Mouse (Mus musculus) midbrain, postnatal 0 days (tissue): ENCODE data around the gene Olfr309. TPM values are rescaled to one million over a fixed set of nuclear protein-coding genes. Genes with fewer than 3 reads are reported as not detected.
"Not testable (repeated sequence)": the region's sequence is repeated elsewhere in the genome, so short reads cannot be mapped to it uniquely, and the experiment has no call there.

Source experiments
- ATAC-seq: fragments of 200-750 bp; cut with Nextera tagmentation; 2 replicates; pipeline ENCODE4 v1.8.0; 2017; ENCODE audit warnings: moderate number of reproducible peaks, mild to moderate bottlenecking, moderate TSS enrichment, moderate library complexity; ENCODE audit not compliant: low FRiP score
- DNase-seq: peaks from one replicate; pipeline ENCODE4 v3.0.0-alpha.2; 2015; ENCODE audit warnings: low spot score
- H3K27ac ChIP-seq: fragments of 300-500 bp; sonication (generic); 2 replicates; pipeline ENCODE4 v1.5.1; 2014; ENCODE audit warnings: low read depth, mild to moderate bottlenecking, low read length, mixed read lengths
- H3K27me3 ChIP-seq: fragments of 300-500 bp; sonication (generic); 2 replicates; pipeline ENCODE4 v1.6.1; 2014; ENCODE audit warnings: low read length, control low read depth, mixed read lengths; ENCODE audit not compliant: insufficient read depth
- H3K36me3 ChIP-seq: fragments of 300-500 bp; sonication (generic); 2 replicates; pipeline ENCODE4 v1.6.1; 2014; ENCODE audit warnings: low read length, control low read depth, mixed read lengths; ENCODE audit not compliant: insufficient read depth
- H3K4me1 ChIP-seq: fragments of 300-500 bp; sonication (generic); 2 replicates; pipeline ENCODE4 v1.6.1; 2014; ENCODE audit warnings: mild to moderate bottlenecking, control low read depth, antibody characterized with exemption, low read length, mixed read lengths; ENCODE audit not compliant: insufficient read depth
- H3K4me2 ChIP-seq: fragments of 300-500 bp; sonication (generic); 2 replicates; pipeline ENCODE4 v1.6.1; 2014; ENCODE audit warnings: low read depth, mild to moderate bottlenecking, low read length, mixed read lengths; ENCODE audit not compliant: poor library complexity, severe bottlenecking
- H3K4me3 ChIP-seq: fragments of 300-500 bp; sonication (generic); 2 replicates; pipeline ENCODE4 v1.5.1; 2014; ENCODE audit warnings: low read depth, mild to moderate bottlenecking, low read length, moderate library complexity
- H3K9ac ChIP-seq: fragments of 300-500 bp; sonication (generic); replicated peaks from 2 replicates; pipeline ENCODE4 v1.6.1; 2014; ENCODE audit warnings: mild to moderate bottlenecking, low read length, moderate library complexity, mixed read lengths; ENCODE audit not compliant: poor library complexity, severe bottlenecking
- H3K9me3 ChIP-seq: fragments of 300-500 bp; sonication (generic); 2 replicates; pipeline ENCODE4 v1.6.1; 2016; ENCODE audit warnings: low read length, control low read depth
- CTCF ChIP-seq: IDR thresholded peaks from 2 replicates; pipeline ENCODE4 v1.5.1; 2016; ENCODE audit warnings: antibody characterized with exemption, mild to moderate bottlenecking
- WGBS: fragments of 180-500 bp; shearing (Covaris S2); extraction: QIAGEN DNeasy Blood & Tissue Kit; methylation state at CpG from one replicate; pipeline ENCODE4 v1.1.7; 2014; 5-methylcytosine and 5-hydroxymethylcytosine counted together
- polyA plus RNA-seq: library from polyadenylated mRNA; unstranded; fragments of >200 nt; fragmentation: Nextera tagmentation; extraction: Ambion mirVana; gene quantifications from 2 replicates; pipeline ENCODE4 v1.2.1, GENCODE M21; 2015
- total RNA-seq: library from RNA; depleted of rRNA; stranded (reverse); fragments of >200 nt; gene quantifications from 2 replicates; pipeline ENCODE4 v1.2.3, GENCODE M21; 2014; rRNA removed

Olfr309 gene
- total RNA-seq (not detected in 2 replicates), polyA plus RNA-seq (not detected in 2 replicates)

GRCm38 (mm10) chr7:86313608-86314007 lies at the start of gene Olfr309:
TSS of gene Olfr309 (minus strand) at chr7:86313708.
- 74% methylated on average over 2 of the region's 2 CpGs for WGBS
- ATAC-seq (no peak), DNase-seq (no peak)
- Histone ChIP-seq H3K9me3 (no peaks in the 10 kb centered on the region), H3K4me2 (no peak within 1 kb of the TSS), H3K27me3 (no peaks in the 10 kb centered on the region), H3K27ac (no peak within 1 kb of the TSS), H3K9ac (no peak within 1 kb of the TSS), H3K4me3 (no peak within 1 kb of the TSS), H3K36me3 (no peaks in the 10 kb centered on the region), H3K4me1 (no peaks in the 10 kb centered on the region)
- no peak for TF ChIP-seq CTCF

GRCm38 (mm10) chr7:86346296-86346695 lies 32.8 kb upstream of the Olfr309 start:
- not testable (repeated sequence) for H3K27me3 ChIP-seq, H3K4me1 ChIP-seq, H3K4me2 ChIP-seq, H3K36me3 ChIP-seq, H3K9me3 ChIP-seq, H3K4me3 ChIP-seq, H3K27ac ChIP-seq, H3K9ac ChIP-seq, ATAC-seq, DNase-seq
- 94% methylated on average over 9 of the region's 9 CpGs for WGBS

DNA sequence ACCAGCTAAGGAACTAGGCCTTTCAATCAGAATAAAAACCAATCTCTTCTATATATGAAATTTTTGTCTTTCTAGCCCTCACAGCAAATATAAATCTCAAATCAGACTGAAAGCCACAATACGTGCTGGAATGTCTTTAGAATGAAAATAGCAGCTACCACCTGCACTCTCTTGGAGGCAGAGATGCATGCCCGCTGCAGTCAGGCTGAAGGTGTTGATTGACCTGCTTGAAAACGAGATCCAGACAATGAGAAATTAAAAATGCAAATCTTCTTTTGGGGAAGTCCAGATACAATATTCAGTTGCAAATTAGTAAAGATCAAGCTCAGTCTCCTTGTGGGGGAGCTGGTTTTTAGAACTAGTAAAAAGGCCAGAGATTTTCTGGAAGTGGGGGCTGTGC lies 30.7 kb upstream of the Olfr309 start:
- ATAC-seq (no peak), DNase-seq (no peak)
- H3K27me3 ChIP-seq = no peaks in the 10 kb centered on the region
- H3K4me2 ChIP-seq = no peak overlapping the region
- H3K27ac ChIP-seq = no peak overlapping the region
- no peak for TF ChIP-seq CTCF
- H3K36me3 ChIP-seq = no peaks in the 10 kb centered on the region
- no peaks in the 10 kb centered on the region for H3K4me1 ChIP-seq
- 61% methylated on average over 3 of the region's 3 CpGs for WGBS
- H3K9ac ChIP-seq = no peak overlapping the region
- H3K4me3 ChIP-seq = no peak overlapping the region
- H3K9me3 ChIP-seq = 0 out of 2 replicates have a peak, but pooled peaks cover 3% of the 10 kb centered on the region

DNA sequence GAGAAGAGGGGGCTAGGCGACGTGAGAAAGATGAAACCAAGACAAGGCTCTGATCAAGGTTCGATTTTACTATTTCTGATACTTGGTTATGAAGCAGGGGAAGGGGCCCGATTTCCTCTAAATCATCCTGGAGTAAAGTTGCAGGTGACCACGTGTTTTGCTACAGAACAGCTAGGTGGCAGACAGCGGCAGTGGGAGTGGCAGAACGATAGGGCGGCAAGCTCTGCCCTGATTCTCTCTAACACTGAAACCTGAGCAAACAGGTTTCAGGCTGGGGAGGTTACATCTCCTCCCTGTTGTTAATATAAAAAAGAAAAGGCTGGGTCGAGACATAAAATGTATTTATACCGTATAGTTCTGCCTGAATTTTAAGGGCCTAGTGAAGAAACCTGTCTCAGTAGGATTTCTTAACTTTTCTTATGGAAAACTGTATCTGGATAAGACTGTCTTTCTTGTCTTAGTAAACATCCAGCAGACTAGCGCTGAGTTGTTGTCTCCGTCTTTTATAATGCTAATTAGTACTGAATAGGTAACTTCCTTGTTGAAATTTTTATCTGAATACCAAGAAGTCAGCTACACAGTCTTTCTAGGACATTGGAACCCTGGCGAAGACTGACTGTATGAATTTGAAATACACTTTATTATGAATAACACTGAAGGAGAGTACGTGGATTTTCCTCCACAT lies 29.5 kb upstream of the Olfr309 start:
- WGBS = 81% methylated on average over 14 of the region's 14 CpGs
- no peak overlapping the region for H3K4me2 ChIP-seq
- no peaks in the 10 kb centered on the region for H3K9me3 ChIP-seq
- H3K9ac ChIP-seq = no peak overlapping the region
- TF ChIP-seq CTCF = no peak
- H3K36me3 ChIP-seq = no peaks in the 10 kb centered on the region
- ATAC-seq = no peak
- no peak overlapping the region for H3K27ac ChIP-seq
- no peak overlapping the region for H3K4me3 ChIP-seq
- no peaks in the 10 kb centered on the region for H3K4me1 ChIP-seq
- no peaks in the 10 kb centered on the region for H3K27me3 ChIP-seq
- DNase-seq = no peak

DNA sequence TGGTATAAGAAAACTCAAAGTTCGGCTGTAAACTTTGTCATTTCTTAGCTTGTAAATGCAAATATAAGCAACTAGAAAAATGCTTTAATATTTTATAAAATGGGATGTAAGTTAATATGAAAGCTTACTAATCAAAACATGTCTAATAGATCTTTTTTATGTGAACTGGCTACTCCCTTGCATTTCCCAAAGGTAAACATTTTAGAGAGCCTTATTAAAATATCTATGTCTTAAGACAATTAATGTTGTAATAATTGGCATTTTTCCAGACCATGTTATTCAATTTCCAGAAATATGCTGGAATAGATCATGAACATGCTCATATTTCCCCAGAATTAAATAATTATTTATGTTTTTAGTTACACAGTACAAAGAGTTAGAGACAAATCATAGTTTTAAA lies 24.0 kb upstream of the Olfr309 start, which contains the start of gene Olfr307:
TSS of gene Olfr307 (minus strand) at position 101 of the 400 bp plus-strand sequence.
- no peak for TF ChIP-seq CTCF
- Histone ChIP-seq H3K36me3 (no peaks in the 10 kb centered on the region), H3K4me1 (no peaks in the 10 kb centered on the region), H3K27me3 (no peaks in the 10 kb centered on the region), H3K4me3 (no peak within 1 kb of the TSS), H3K9ac (no peak within 1 kb of the TSS), H3K27ac (no peak within 1 kb of the TSS), H3K9me3 (no peaks in the 10 kb centered on the region), H3K4me2 (no peak within 1 kb of the TSS)
- ATAC-seq = no peak
- no peak for DNase-seq
- WGBS = 82% methylated on average over 1 of the region's 1 CpGs

- no peak for TF ChIP-seq CTCF
- no peaks in the 10 kb centered on the region for H3K9me3 ChIP-seq
- DNase-seq (no peak), ATAC-seq (no peak)
- no peaks in the 10 kb centered on the region for H3K27me3 ChIP-seq
- no peak within 1 kb of the TSS for H3K4me2 ChIP-seq
- H3K36me3 ChIP-seq = no peaks in the 10 kb centered on the region
- no peak within 1 kb of the TSS for H3K27ac ChIP-seq
- H3K4me1 ChIP-seq = no peaks in the 10 kb centered on the region
- H3K4me3 ChIP-seq = no peak within 1 kb of the TSS
- H3K9ac ChIP-seq = no peak within 1 kb of the TSS
Observed at GRCm38 (mm10) chr7:86325530-86325929, 12.0 kb upstream of the Olfr309 start, which contains the start of gene Olfr308. TSS of gene Olfr308 (minus strand) at chr7:86325630.
